Mouse (Mus musculus): ENCODE measurements at regions not wholly inside any gene's neighbourhood (a gene's known extent, or its start where the extent isn't known, plus 50 kb on each side); places are given as distances from the start of the nearest gene placed in this dataset.

- DNase-seq (ENCODE audit: low read depth, low spot score), result peak; percentile 41
Measured at GRCm38 (mm10) chr9:61089066-61089686, 283.0 kb upstream of the Tle3 start.

GRCm38 (mm10) chr9:61091036-61091435 lies 281.1 kb upstream of the Tle3 start:
- DNase-seq (ENCODE audit: low read depth, low spot score), result no peak

GRCm38 (mm10) chr9:61092834-61093479 lies 279.2 kb upstream of the Tle3 start:
- peak; percentile 75 for DNase-seq (ENCODE audit: low read depth, low spot score)

GRCm38 (mm10) chr9:61095069-61095775 lies 276.9 kb upstream of the Tle3 start:
- no peak for DNase-seq (ENCODE audit: low read depth, low spot score)

- peak; percentile 50 for DNase-seq (ENCODE audit: low read depth, low spot score)
Measured at GRCm38 (mm10) chr9:61101741-61102450, 270.3 kb upstream of the Tle3 start.

GRCm38 (mm10) chr9:61102451-61103358 lies 269.5 kb upstream of the Tle3 start:
- no peak for DNase-seq (ENCODE audit: low read depth, low spot score)

GRCm38 (mm10) chr9:61105550-61106280 lies 266.5 kb upstream of the Tle3 start:
- peak; percentile 65 for DNase-seq (ENCODE audit: low read depth, low spot score)

GRCm38 (mm10) chr9:61109519-61110285 lies 262.5 kb upstream of the Tle3 start:
- peak; percentile 10 for DNase-seq (ENCODE audit: low read depth, low spot score)

GRCm38 (mm10) chr9:61111206-61111605 lies 261.0 kb upstream of the Tle3 start:
- DNase-seq (ENCODE audit: low read depth, low spot score), result no peak

GRCm38 (mm10) chr9:61111733-61112415 lies 260.3 kb upstream of the Tle3 start:
- peak; percentile 13 for DNase-seq (ENCODE audit: low read depth, low spot score)

- peak; percentile 31 for DNase-seq (ENCODE audit: low read depth, low spot score)
Measured at GRCm38 (mm10) chr9:61119252-61119651, 252.9 kb upstream of the Tle3 start.

- no peak for DNase-seq (ENCODE audit: low read depth, low spot score)
Measured at GRCm38 (mm10) chr9:61120531-61120930, 251.6 kb upstream of the Tle3 start.

- DNase-seq (ENCODE audit: low read depth, low spot score), result peak; percentile 57
Measured at GRCm38 (mm10) chr9:61120931-61121391, 251.2 kb upstream of the Tle3 start.

GRCm38 (mm10) chr9:61123431-61123830 lies 248.7 kb upstream of the Tle3 start:
- DNase-seq (ENCODE audit: low read depth, low spot score), result no peak

GRCm38 (mm10) chr9:61125769-61126168 lies 246.4 kb upstream of the Tle3 start:
- DNase-seq (ENCODE audit: low read depth, low spot score), result no peak

GRCm38 (mm10) chr9:61128077-61128476 lies 244.1 kb upstream of the Tle3 start:
- DNase-seq (ENCODE audit: low read depth, low spot score), result no peak

- DNase-seq (ENCODE audit: low read depth, low spot score), result no peak
Measured at GRCm38 (mm10) chr9:61129186-61129585, 243.0 kb upstream of the Tle3 start.

- no peak for DNase-seq (ENCODE audit: low read depth, low spot score)
Measured at GRCm38 (mm10) chr9:61130877-61131276, 241.3 kb upstream of the Tle3 start.
